Mouse (Mus musculus): Measurements from ENCODE around the gene Sirt2. TPM values are rescaled to one million over a fixed set of nuclear protein-coding genes. Genes with fewer than 3 reads are reported as not detected.

The Sirt2 gene
- polyA plus RNA-seq, 1 experiment from 2014 or later, result 69.0 TPM

- Histone ChIP-seq H3K4me3 (ENCODE audit: low read length) (no peak overlapping the region), H3K4me2 (ENCODE audit: low read depth, low read length) (no peak overlapping the region), H3K27ac (ENCODE audit: low read length) (no peak overlapping the region), H3K36me3 (ENCODE audit: control insufficient read depth, insufficient read depth, low read length) (peaks cover 17% of the 10 kb centered on the region), H3K4me1 (replicated peaks; ENCODE audit: control insufficient read depth, insufficient read depth, low read length) (peaks cover 5% of the 10 kb centered on the region), H3K9me3 (ENCODE audit: control insufficient read depth, low read length) (peaks cover 8% of the 10 kb centered on the region), H3K9ac (ENCODE audit: low read length) (no peak overlapping the region), H3K27me3 (ENCODE audit: control insufficient read depth, insufficient read depth, low read depth, low read length) (no peaks in the 10 kb centered on the region)
- 61% methylated on average over 10 of the region's 10 CpGs for WGBS
- no peak for ATAC-seq (ENCODE audit: low read depth)
Observed at GRCm38 (mm10) chr7:28727649-28728340, 38.7 kb upstream of the Sirt2 start.

DNA sequence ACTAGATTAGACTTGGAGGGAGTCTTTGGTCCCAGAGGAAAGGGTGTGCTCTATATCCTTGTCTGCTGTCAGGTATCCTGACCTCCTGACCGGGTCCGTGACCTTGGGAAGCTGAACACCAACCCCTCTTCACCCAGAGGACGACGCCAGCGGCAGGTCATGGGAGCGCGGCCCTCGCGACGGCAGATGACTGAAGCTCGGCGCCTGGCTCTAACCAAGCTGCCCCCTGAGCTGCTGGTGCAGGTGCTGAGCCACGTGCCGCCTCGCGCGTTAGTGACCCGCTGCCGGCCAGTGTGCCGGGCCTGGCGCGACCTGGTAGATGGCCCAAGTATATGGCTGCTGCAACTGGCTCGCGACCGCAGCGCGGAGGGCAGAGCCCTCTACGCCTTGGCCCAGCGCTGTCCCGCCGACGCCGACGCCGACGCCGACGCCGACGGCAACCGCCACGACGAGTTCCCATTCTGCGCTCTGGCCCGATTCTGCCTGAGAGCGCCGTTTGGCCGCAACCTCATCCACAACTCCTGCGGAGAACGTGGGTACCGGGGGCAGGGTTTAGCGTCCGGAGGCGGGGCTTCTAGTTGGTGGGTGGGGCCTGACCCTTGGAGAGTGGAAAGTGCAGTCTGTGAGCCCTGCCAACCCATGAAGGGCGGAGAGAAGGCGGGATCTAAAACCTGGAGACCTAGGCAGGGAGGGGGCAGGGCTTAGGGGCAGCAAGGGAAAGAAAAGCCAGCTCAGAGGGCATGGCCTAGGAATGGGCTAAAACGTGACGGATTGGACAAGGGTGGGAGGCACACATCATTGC, 34.0 kb upstream of the Sirt2 start:
- H3K27me3 ChIP-seq (ENCODE audit: control insufficient read depth, insufficient read depth, low read depth, low read length), result no peaks in the 10 kb centered on the region
- H3K36me3 ChIP-seq (ENCODE audit: control insufficient read depth, insufficient read depth, low read length), result peaks cover 18% of the 10 kb centered on the region
- peak; percentile 93 for ATAC-seq (ENCODE audit: low read depth)
- H3K4me1 ChIP-seq (replicated peaks; ENCODE audit: control insufficient read depth, insufficient read depth, low read length), result peaks cover 9% of the 10 kb centered on the region
- peaks cover 8% of the 10 kb centered on the region for H3K9me3 ChIP-seq (ENCODE audit: control insufficient read depth, low read length)
- peak overlapping the region; percentile 54 for H3K9ac ChIP-seq (ENCODE audit: low read length)
- WGBS, result 4% methylated on average over 58 of the region's 58 CpGs
- H3K4me3 ChIP-seq (ENCODE audit: low read length), result peak overlapping the region; percentile 52
- peak overlapping the region; percentile 83 for H3K4me2 ChIP-seq (ENCODE audit: low read depth, low read length)
- no peak overlapping the region; the same call in 1 of the 2 replicates for H3K27ac ChIP-seq (ENCODE audit: low read length)

DNA sequence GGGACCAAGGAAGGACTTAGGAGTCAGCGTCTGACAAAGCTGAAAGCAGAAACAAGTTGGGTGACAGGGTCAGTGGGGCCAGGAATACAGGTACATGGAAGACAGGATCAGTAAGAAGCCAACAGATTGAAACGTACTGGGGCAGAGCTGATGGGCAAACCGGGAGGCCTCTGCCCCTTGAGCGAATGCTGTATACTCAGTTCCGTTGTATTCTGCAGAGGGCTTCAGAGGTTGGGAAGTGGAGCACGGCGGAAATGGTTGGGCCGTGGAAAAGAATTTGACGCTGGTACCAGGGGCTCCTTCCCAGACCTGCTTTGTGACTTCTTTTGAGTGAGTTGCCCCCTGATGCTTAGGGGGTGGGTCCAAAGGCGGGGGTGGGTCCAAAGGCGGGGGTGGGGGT, 33.3 kb upstream of the Sirt2 start:
- Histone ChIP-seq H3K36me3 (ENCODE audit: control insufficient read depth, insufficient read depth, low read length) (peaks cover 23% of the 10 kb centered on the region), H3K9ac (ENCODE audit: low read length) (peak overlapping the region; percentile 54), H3K4me2 (ENCODE audit: low read depth, low read length) (peak overlapping the region; percentile 83), H3K4me3 (ENCODE audit: low read length) (peak overlapping the region; percentile 52), H3K27me3 (ENCODE audit: control insufficient read depth, insufficient read depth, low read depth, low read length) (no peaks in the 10 kb centered on the region), H3K4me1 (replicated peaks; ENCODE audit: control insufficient read depth, insufficient read depth, low read length) (peaks cover 9% of the 10 kb centered on the region), H3K27ac (ENCODE audit: low read length) (peak overlapping the region; percentile 13; the same call in 1 of the 2 replicates), H3K9me3 (ENCODE audit: control insufficient read depth, low read length) (peaks cover 8% of the 10 kb centered on the region)
- ATAC-seq (ENCODE audit: low read depth), result no peak
- WGBS, result 17% methylated on average over 11 of the region's 11 CpGs

DNA sequence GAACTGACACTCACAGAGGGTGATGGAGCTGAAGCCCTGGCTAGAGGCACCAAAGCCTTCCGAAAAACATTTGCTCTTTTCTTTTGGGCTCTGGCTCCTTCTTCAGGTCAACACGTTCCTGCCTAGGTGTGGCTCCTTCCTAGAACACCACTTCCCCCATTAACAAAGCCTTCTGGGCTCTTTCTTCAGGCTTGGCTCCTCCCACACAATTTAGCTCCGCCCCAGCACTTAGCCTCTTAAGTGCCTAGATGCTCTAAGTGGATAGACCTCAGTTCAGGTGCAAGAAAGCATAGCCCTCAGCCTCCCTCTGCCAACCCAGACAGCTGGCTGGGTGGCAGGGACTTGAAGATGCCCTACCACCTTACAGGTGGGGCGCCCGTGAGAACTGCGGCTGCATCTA, 30.8 kb upstream of the Sirt2 start:
- H3K27ac ChIP-seq (ENCODE audit: low read length), result no peak overlapping the region
- peaks cover 24% of the 10 kb centered on the region for H3K36me3 ChIP-seq (ENCODE audit: control insufficient read depth, insufficient read depth, low read length)
- H3K9ac ChIP-seq (ENCODE audit: low read length), result no peak overlapping the region
- peaks cover 9% of the 10 kb centered on the region for H3K4me1 ChIP-seq (replicated peaks; ENCODE audit: control insufficient read depth, insufficient read depth, low read length)
- H3K4me3 ChIP-seq (ENCODE audit: low read length), result no peak overlapping the region
- no peak overlapping the region for H3K4me2 ChIP-seq (ENCODE audit: low read depth, low read length)
- H3K27me3 ChIP-seq (ENCODE audit: control insufficient read depth, insufficient read depth, low read depth, low read length), result no peaks in the 10 kb centered on the region
- ATAC-seq (ENCODE audit: low read depth), result no peak
- WGBS, result 71% methylated on average over 6 of the region's 6 CpGs
- peaks cover 8% of the 10 kb centered on the region for H3K9me3 ChIP-seq (ENCODE audit: control insufficient read depth, low read length)

DNA sequence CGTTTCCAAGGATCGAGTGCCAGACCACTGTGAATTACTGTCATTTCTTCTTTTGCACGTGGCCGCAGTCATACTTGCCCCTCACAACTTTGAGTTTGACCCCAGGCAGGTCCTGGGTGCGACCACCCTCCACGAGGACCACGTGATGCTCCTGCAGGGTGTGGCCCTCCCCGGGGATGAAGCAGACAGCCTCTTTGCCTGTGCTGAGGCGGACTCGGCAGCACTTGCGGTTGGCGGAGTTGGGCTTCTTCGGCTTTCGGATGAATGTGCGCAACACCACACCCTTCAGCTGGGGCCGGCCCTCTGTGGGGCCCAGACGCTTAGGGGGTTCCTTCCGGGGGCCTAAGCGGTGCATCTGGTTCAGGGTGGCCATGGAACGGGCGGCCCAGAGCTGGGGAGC, 26.7 kb upstream of the Sirt2 start:
- Histone ChIP-seq H3K27me3 (ENCODE audit: control insufficient read depth, insufficient read depth, low read depth, low read length) (no peaks in the 10 kb centered on the region), H3K4me1 (replicated peaks; ENCODE audit: control insufficient read depth, insufficient read depth, low read length) (peaks cover 12% of the 10 kb centered on the region), H3K27ac (ENCODE audit: low read length) (no peak overlapping the region), H3K36me3 (ENCODE audit: control insufficient read depth, insufficient read depth, low read length) (peaks cover 15% of the 10 kb centered on the region), H3K4me2 (ENCODE audit: low read depth, low read length) (no peak overlapping the region), H3K9ac (ENCODE audit: low read length) (no peak overlapping the region), H3K4me3 (ENCODE audit: low read length) (no peak overlapping the region), H3K9me3 (ENCODE audit: control insufficient read depth, low read length) (no peaks in the 10 kb centered on the region)
- 93% methylated on average over 21 of the region's 21 CpGs for WGBS
- no peak for ATAC-seq (ENCODE audit: low read depth)

GRCm38 (mm10) chr7:28740949-28741348, 25.6 kb upstream of the Sirt2 start:
- 23% methylated on average over 9 of the region's 9 CpGs for WGBS
- ATAC-seq (ENCODE audit: low read depth), result no peak
- peak overlapping the region; percentile 15; the same call in 1 of the 2 replicates for H3K27ac ChIP-seq (ENCODE audit: low read length)
- H3K9me3 ChIP-seq (ENCODE audit: control insufficient read depth, low read length), result no peaks in the 10 kb centered on the region
- peaks cover 15% of the 10 kb centered on the region for H3K36me3 ChIP-seq (ENCODE audit: control insufficient read depth, insufficient read depth, low read length)
- peak overlapping the region; percentile 74 for H3K4me3 ChIP-seq (ENCODE audit: low read length)
- H3K27me3 ChIP-seq (ENCODE audit: control insufficient read depth, insufficient read depth, low read depth, low read length), result no peaks in the 10 kb centered on the region
- H3K4me1 ChIP-seq (replicated peaks; ENCODE audit: control insufficient read depth, insufficient read depth, low read length), result peaks cover 12% of the 10 kb centered on the region
- H3K9ac ChIP-seq (ENCODE audit: low read length), result peak overlapping the region; percentile 82
- H3K4me2 ChIP-seq (ENCODE audit: low read depth, low read length), result peak overlapping the region; percentile 91

DNA sequence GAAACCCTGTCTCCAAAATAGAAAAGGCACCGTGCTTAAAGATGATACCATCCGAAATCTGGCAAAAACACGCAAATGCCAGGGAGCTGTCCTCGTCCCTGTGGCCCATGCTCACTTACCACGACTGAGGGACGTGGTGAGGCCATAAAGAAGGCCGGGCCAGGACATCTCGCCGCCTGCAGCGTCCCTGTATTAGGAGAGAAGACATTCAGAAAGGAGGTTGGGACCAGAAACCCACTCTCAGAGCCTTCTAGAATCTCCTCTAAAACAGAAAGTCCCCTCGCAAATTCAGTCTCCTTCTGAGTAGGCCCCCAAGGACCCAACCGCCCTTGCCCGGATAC, 25.2 kb upstream of the Sirt2 start:
- WGBS, result 1% methylated on average over 13 of the region's 13 CpGs
- H3K9ac ChIP-seq (ENCODE audit: low read length), result peak overlapping the region; percentile 82
- H3K4me1 ChIP-seq (replicated peaks; ENCODE audit: control insufficient read depth, insufficient read depth, low read length), result peaks cover 12% of the 10 kb centered on the region
- H3K4me3 ChIP-seq (ENCODE audit: low read length), result peak overlapping the region; percentile 74
- peaks cover 18% of the 10 kb centered on the region for H3K36me3 ChIP-seq (ENCODE audit: control insufficient read depth, insufficient read depth, low read length)
- peak overlapping the region; percentile 91 for H3K4me2 ChIP-seq (ENCODE audit: low read depth, low read length)
- peak; percentile 10 for ATAC-seq (ENCODE audit: low read depth)
- H3K9me3 ChIP-seq (ENCODE audit: control insufficient read depth, low read length), result no peaks in the 10 kb centered on the region
- H3K27ac ChIP-seq (ENCODE audit: low read length), result peak overlapping the region; percentile 15; the same call in 1 of the 2 replicates
- no peaks in the 10 kb centered on the region for H3K27me3 ChIP-seq (ENCODE audit: control insufficient read depth, insufficient read depth, low read depth, low read length)

- Histone ChIP-seq H3K27ac (ENCODE audit: low read length) (peak within 1 kb of the TSS; percentile 77), H3K9me3 (ENCODE audit: control insufficient read depth, low read length) (no peaks in the 10 kb centered on the region), H3K4me1 (replicated peaks; ENCODE audit: control insufficient read depth, insufficient read depth, low read length) (peaks cover 12% of the 10 kb centered on the region), H3K36me3 (ENCODE audit: control insufficient read depth, insufficient read depth, low read length) (peaks cover 16% of the 10 kb centered on the region), H3K9ac (ENCODE audit: low read length) (peak within 1 kb of the TSS; percentile 82), H3K4me2 (ENCODE audit: low read depth, low read length) (peak within 1 kb of the TSS; percentile 91), H3K27me3 (ENCODE audit: control insufficient read depth, insufficient read depth, low read depth, low read length) (no peaks in the 10 kb centered on the region), H3K4me3 (ENCODE audit: low read length) (peak within 1 kb of the TSS; percentile 74)
- ATAC-seq (ENCODE audit: low read depth), result peak; percentile 99
- under 1% methylated on average over 39 of the region's 39 CpGs for WGBS
Observed at GRCm38 (mm10) chr7:28741709-28742438, 24.7 kb upstream of the Sirt2 start, which contains the start of the genes Mrps12 and Sars2. Gene Mrps12, minus strand, starts transcription at chr7:28741820. Gene Sars2, plus strand, starts transcription at chr7:28741992.

DNA sequence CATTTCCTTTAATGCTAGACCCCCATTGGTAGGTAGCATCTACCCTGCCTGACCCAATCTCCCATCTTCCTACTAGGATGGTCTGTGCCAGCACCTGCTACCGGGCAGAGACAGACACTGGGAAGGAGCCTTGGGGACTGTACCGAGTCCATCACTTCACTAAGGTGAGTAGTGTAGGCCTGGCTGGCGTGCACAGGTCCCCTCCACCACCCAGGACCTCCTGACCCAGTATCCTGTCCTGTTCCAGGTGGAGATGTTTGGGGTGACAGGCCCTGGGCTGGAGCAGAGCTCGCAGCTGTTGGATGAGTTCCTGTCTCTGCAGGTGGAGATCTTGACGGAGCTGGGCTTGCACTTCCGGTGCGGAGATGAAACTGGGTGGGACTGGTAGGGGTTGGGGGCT, 16.6 kb upstream of the Sirt2 start:
- ATAC-seq (ENCODE audit: low read depth), result no peak
- peaks cover 11% of the 10 kb centered on the region for H3K36me3 ChIP-seq (ENCODE audit: control insufficient read depth, insufficient read depth, low read length)
- no peaks in the 10 kb centered on the region for H3K9me3 ChIP-seq (ENCODE audit: control insufficient read depth, low read length)
- H3K27ac ChIP-seq (ENCODE audit: low read length), result no peak overlapping the region
- H3K4me3 ChIP-seq (ENCODE audit: low read length), result no peak overlapping the region
- 91% methylated on average over 7 of the region's 7 CpGs for WGBS
- no peak overlapping the region for H3K9ac ChIP-seq (ENCODE audit: low read length)
- no peak overlapping the region for H3K4me2 ChIP-seq (ENCODE audit: low read depth, low read length)
- H3K27me3 ChIP-seq (ENCODE audit: control insufficient read depth, insufficient read depth, low read depth, low read length), result no peaks in the 10 kb centered on the region
- H3K4me1 ChIP-seq (replicated peaks; ENCODE audit: control insufficient read depth, insufficient read depth, low read length), result no peaks in the 10 kb centered on the region
